Mouse (Mus musculus) midbrain, embryonic 11.5 days (tissue): ENCODE data around the gene Tmcc1. TPM values are rescaled to one million over a fixed set of nuclear protein-coding genes. Genes with fewer than 3 reads are reported as not detected.

Experiments
- ATAC-seq: fragments of 200-750 bp; cut with Nextera tagmentation; 2 replicates; pipeline ENCODE4 v1.8.0; 2017; ENCODE audit warnings: moderate TSS enrichment, moderate library complexity; ENCODE audit not compliant: low FRiP score
- DNase-seq: peaks from one replicate; pipeline ENCODE4 v3.0.0; 2015; ENCODE audit warnings: low spot score; ENCODE audit errors: missing footprints
- H3K27ac ChIP-seq: fragments of 300-500 bp; sonication (generic); 2 replicates; pipeline ENCODE4 v1.5.1; 2014; ENCODE audit warnings: low read depth, low read length
- H3K27me3 ChIP-seq: fragments of 300-500 bp; sonication (generic); 2 replicates; pipeline ENCODE4 v1.6.1; 2014; ENCODE audit warnings: mild to moderate bottlenecking, low read length, moderate library complexity, mixed read lengths; ENCODE audit not compliant: control insufficient read depth, insufficient read depth
- H3K36me3 ChIP-seq: fragments of 300-500 bp; sonication (generic); 2 replicates; pipeline ENCODE4 v1.6.1; 2014; ENCODE audit warnings: mild to moderate bottlenecking, low read length, moderate library complexity, mixed read lengths; ENCODE audit not compliant: control insufficient read depth, insufficient read depth
- H3K4me1 ChIP-seq: fragments of 300-500 bp; sonication (generic); 2 replicates; pipeline ENCODE4 v1.6.1; 2014; ENCODE audit warnings: low read length; ENCODE audit not compliant: control insufficient read depth, insufficient read depth
- H3K4me2 ChIP-seq: fragments of 300-500 bp; sonication (generic); 2 replicates; pipeline ENCODE4 v1.6.1; 2014; ENCODE audit warnings: mild to moderate bottlenecking, moderate library complexity
- H3K4me3 ChIP-seq: fragments of 300-500 bp; sonication (generic); 2 replicates; pipeline ENCODE4 v1.5.1; 2014; ENCODE audit warnings: low read depth, low read length
- H3K9ac ChIP-seq: fragments of 300-500 bp; sonication (generic); 2 replicates; pipeline ENCODE4 v1.6.1; 2014; ENCODE audit warnings: low read length
- H3K9me3 ChIP-seq: fragments of 300-500 bp; sonication (generic); 2 replicates; pipeline ENCODE4 v1.6.1; 2016; ENCODE audit warnings: low read length; ENCODE audit not compliant: control insufficient read depth
- WGBS: fragments of 180-500 bp; shearing (Covaris S2); extraction: QIAGEN DNeasy Blood & Tissue Kit; methylation state at CpG from one replicate; pipeline ENCODE4 v1.1.7; 2014; 5-methylcytosine and 5-hydroxymethylcytosine counted together
- polyA plus RNA-seq: library from polyadenylated mRNA; unstranded; fragments of >200 nt; fragmentation: Nextera tagmentation; extraction: Ambion mirVana; gene quantifications from 2 replicates; pipeline ENCODE4 v1.2.1, GENCODE M21; 2014

Gene Tmcc1
- polyA plus RNA-seq, 1 experiment from 2014 or later: 18.9 TPM

- H3K4me1 ChIP-seq: peaks cover 16% of the 10 kb centered on the region
- H3K36me3 ChIP-seq: no peaks in the 10 kb centered on the region
- ATAC-seq (no peak), DNase-seq (peak; percentile 86)
- no peak overlapping the region for H3K27ac ChIP-seq
- 29% methylated on average over 10 of the region's 10 CpGs for whole genome bisulfite sequencing
- no peak overlapping the region for H3K4me3 ChIP-seq
- H3K9ac ChIP-seq: peak overlapping the region; percentile 24; the same call in 1 of the 2 replicates
- no peaks in the 10 kb centered on the region for H3K9me3 ChIP-seq
- peaks cover 46% of the 10 kb centered on the region for H3K27me3 ChIP-seq
- 0 out of 2 replicates have a peak overlapping the region, but pooled peaks have one; percentile 15 for H3K4me2 ChIP-seq
Measured at GRCm38 (mm10) chr6:115991881-115992620, 201.2 kb downstream of the Tmcc1 start.

GRCm38 (mm10) chr6:115991108-115991880, 202.0 kb downstream of the Tmcc1 start:
- Histone ChIP-seq H3K36me3 (no peaks in the 10 kb centered on the region), H3K27ac (no peak overlapping the region), H3K4me3 (no peak overlapping the region), H3K27me3 (peaks cover 45% of the 10 kb centered on the region), H3K4me2 (0 out of 2 replicates have a peak overlapping the region, but pooled peaks have one; percentile 15), H3K4me1 (peaks cover 16% of the 10 kb centered on the region), H3K9ac (peak overlapping the region; percentile 24; the same call in 1 of the 2 replicates), H3K9me3 (no peaks in the 10 kb centered on the region)
- ATAC-seq: no peak
- DNase-seq: peak; percentile 85
- 28% methylated on average over 13 of the region's 13 CpGs for WGBS

GRCm38 (mm10) chr6:115990479-115990878, 202.8 kb downstream of the Tmcc1 start:
- H3K9ac ChIP-seq: no peak overlapping the region
- H3K4me1 ChIP-seq: peaks cover 16% of the 10 kb centered on the region
- H3K4me2 ChIP-seq: no peak overlapping the region
- no peaks in the 10 kb centered on the region for H3K36me3 ChIP-seq
- H3K9me3 ChIP-seq: no peaks in the 10 kb centered on the region
- ATAC-seq: no peak
- H3K27ac ChIP-seq: no peak overlapping the region
- H3K4me3 ChIP-seq: no peak overlapping the region
- 89% methylated on average over 9 of the region's 9 CpGs for WGBS
- no peak for DNase-seq
- H3K27me3 ChIP-seq: peaks cover 40% of the 10 kb centered on the region

- H3K9me3 ChIP-seq: no peaks in the 10 kb centered on the region
- no peak overlapping the region for H3K9ac ChIP-seq
- no peak overlapping the region for H3K4me3 ChIP-seq
- peaks cover 40% of the 10 kb centered on the region for H3K27me3 ChIP-seq
- H3K4me1 ChIP-seq: peaks cover 19% of the 10 kb centered on the region
- no peak overlapping the region for H3K27ac ChIP-seq
- no peak for ATAC-seq
- no peak for DNase-seq
- H3K4me2 ChIP-seq: no peak overlapping the region
- H3K36me3 ChIP-seq: no peaks in the 10 kb centered on the region
- 80% methylated on average over 3 of the region's 3 CpGs for WGBS
Measured at GRCm38 (mm10) chr6:115990056-115990455, 203.2 kb downstream of the Tmcc1 start.

- Histone ChIP-seq H3K27me3 (peaks cover 40% of the 10 kb centered on the region), H3K4me1 (peaks cover 19% of the 10 kb centered on the region), H3K36me3 (no peaks in the 10 kb centered on the region), H3K9me3 (no peaks in the 10 kb centered on the region), H3K4me3 (no peak overlapping the region), H3K27ac (no peak overlapping the region), H3K9ac (no peak overlapping the region), H3K4me2 (no peak overlapping the region)
- ATAC-seq (no peak), DNase-seq (no peak)
- WGBS: 66% methylated on average over 4 of the region's 4 CpGs
Measured at GRCm38 (mm10) chr6:115989607-115990006, 203.7 kb downstream of the Tmcc1 start.

GRCm38 (mm10) chr6:115989032-115989431, 204.3 kb downstream of the Tmcc1 start:
- Histone ChIP-seq H3K4me2 (no peak overlapping the region), H3K36me3 (no peaks in the 10 kb centered on the region), H3K27me3 (peaks cover 34% of the 10 kb centered on the region), H3K4me3 (no peak overlapping the region), H3K27ac (no peak overlapping the region), H3K9ac (no peak overlapping the region), H3K4me1 (peaks cover 14% of the 10 kb centered on the region), H3K9me3 (no peaks in the 10 kb centered on the region)
- WGBS: 81% methylated on average over 5 of the region's 5 CpGs
- DNase-seq (no peak), ATAC-seq (no peak)

GRCm38 (mm10) chr6:115987096-115987747, 206.1 kb downstream of the Tmcc1 start:
- 65% methylated on average over 9 of the region's 9 CpGs for WGBS
- no peak overlapping the region for H3K4me2 ChIP-seq
- H3K27me3 ChIP-seq: peaks cover 16% of the 10 kb centered on the region
- no peak overlapping the region for H3K9ac ChIP-seq
- H3K36me3 ChIP-seq: no peaks in the 10 kb centered on the region
- DNase-seq (no peak), ATAC-seq (no peak)
- H3K9me3 ChIP-seq: no peaks in the 10 kb centered on the region
- no peak overlapping the region for H3K27ac ChIP-seq
- H3K4me1 ChIP-seq: peaks cover 8% of the 10 kb centered on the region; the same call in 1 of the 2 replicates
- H3K4me3 ChIP-seq: no peak overlapping the region

- 49% methylated on average over 12 of the region's 12 CpGs for WGBS
- ATAC-seq: no peak
- no peak overlapping the region for H3K27ac ChIP-seq
Measured at GRCm38 (mm10) chr6:115986472-115987095, 206.7 kb downstream of the Tmcc1 start.

More at GRCm38 (mm10) chr6:115986472-115987095, 206.7 kb downstream of the Tmcc1 start:
- Histone ChIP-seq H3K27me3 (peaks cover 9% of the 10 kb centered on the region), H3K4me2 (no peak overlapping the region), H3K4me3 (no peak overlapping the region), H3K9me3 (no peaks in the 10 kb centered on the region), H3K9ac (no peak overlapping the region), H3K36me3 (no peaks in the 10 kb centered on the region), H3K4me1 (peaks cover 6% of the 10 kb centered on the region; the same call in 1 of the 2 replicates)
- no peak for DNase-seq
